Mouse (Mus musculus): ENCODE measurements around the gene Edn2.

GRCm38 (mm10) chr4:120158714-120159310, 2.2 kb upstream of the Edn2 start:
- no peak for TF ChIP-seq EP300 (IDR thresholded peaks at IDR 0.05; ENCODE audit: low read depth)
- no peak for TF ChIP-seq CTCF (IDR thresholded peaks at IDR 0.05; ENCODE audit: low read depth)

Measured in heart, postnatal 0 days (tissue).